Mouse (Mus musculus): ENCODE measurements at regions not wholly inside any gene's neighbourhood (a gene's known extent, or its start where the extent isn't known, plus 50 kb on each side); places are given as distances from the start of the nearest gene placed in this dataset.
"Not testable (repeated sequence)": the region's sequence is repeated elsewhere in the genome, so short reads cannot be mapped to it uniquely, and the experiment has no call there.

- no peak for DNase-seq
These were observed 90.1 kb upstream of the Vrk2 start for GRCm38 (mm10) chr11:26683850-26684249.

DNA sequence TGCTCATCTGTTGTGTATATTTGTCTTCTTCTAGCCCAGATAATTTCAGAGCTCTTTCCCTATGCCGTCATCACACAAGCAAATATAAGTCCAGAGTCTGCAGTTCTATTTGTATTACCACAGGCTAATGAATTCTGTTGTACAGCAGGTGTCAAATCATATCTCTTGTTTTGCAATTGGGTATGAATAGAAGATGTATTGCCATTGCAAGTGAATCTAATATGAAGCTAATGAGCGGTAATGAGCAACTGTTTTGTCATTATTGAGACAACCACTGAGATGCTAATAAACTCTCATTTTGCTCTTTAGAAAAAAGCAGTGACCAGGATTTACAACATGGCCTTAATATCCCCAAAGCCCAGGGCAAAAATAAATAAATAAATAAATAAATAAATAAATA is 73.5 kb upstream of the Vrk2 start:
- DNase-seq, result no peak

GRCm38 (mm10) chr11:26660878-26661277 is 67.1 kb upstream of the Vrk2 start:
- no peak for DNase-seq

DNA sequence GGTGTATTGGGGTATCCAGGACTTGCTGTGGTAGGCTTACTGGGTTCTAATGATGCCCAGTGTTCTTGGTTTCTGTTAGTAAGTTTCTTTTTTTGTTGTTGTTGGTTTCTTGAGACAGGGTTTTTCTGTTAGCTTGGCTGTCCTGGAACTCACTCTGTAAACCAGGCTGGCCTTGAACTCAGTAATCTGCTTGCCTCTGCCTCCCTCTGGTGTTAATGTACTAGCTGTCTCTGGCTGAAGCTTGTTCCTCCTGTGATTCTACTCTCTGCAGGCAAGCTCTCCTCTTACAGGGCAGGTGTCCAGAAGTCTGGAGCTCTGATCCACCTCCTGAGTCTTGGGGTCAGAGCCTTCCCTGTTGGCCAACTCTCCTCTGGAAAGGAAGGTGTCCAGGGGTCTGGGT is 55.4 kb upstream of the Vrk2 start:
- DNase-seq, result not testable (repeated sequence)
